Mouse (Mus musculus) pancreas, adult 10 weeks (tissue): ENCODE measurements around the gene Fam81b. TPM values are rescaled to one million over a fixed set of nuclear protein-coding genes. Genes with fewer than 3 reads are reported as not detected.

Experiments
- polyA plus RNA-seq: library from polyadenylated mRNA; stranded (reverse); fragments of 350-450 nt; fragmentation: Illumina TruSeq; extraction: RNeasy Lipid Tissue Mini Kit (QIAGEN cat#74804); gene quantifications from one replicate; pipeline ENCODE4 v1.2.3, GENCODE M21; 2015; ENCODE audit warnings: low read depth, low replicate concordance; ENCODE audit not compliant: insufficient read depth

Gene Fam81b
- not detected for polyA plus RNA-seq

DNA sequence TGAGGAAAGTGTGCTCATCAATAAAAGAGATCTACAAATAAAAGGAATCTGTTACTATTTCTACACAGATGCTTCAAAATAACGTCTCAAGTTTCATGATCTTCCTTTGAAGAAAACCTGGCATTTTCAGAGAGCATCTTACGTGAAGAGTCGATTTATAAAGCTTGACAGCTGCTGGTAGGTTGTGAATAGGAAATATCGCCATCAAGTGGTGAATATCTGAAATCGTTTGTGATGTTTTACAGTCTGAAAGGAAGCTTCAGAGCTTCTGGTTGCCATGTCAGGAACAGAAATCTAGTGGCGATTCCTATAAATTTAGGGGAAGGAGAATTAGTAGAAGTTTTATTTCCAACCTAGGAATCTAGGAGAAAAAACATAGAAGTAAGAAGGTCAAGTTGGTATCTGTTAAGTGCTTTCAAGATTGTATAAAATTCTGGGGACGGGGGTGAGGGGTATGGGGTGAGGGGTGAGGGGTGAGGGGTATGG lies at the start of gene Fam81b:
Fam81b (minus strand) TSS at position 436 of the 486 bp plus-strand sequence.

Other genes with a start within 250 kb of the Fam81b start
- gene Gpr150, start 248.1 kb downstream of the Fam81b start, polyA plus RNA-seq: not detected
- gene Arsk, start 206.4 kb downstream of the Fam81b start, polyA plus RNA-seq: 1.9 TPM
- gene Ttc37, start 206.3 kb downstream of the Fam81b start, polyA plus RNA-seq: 5.4 TPM
- 1.7 TPM for gene Mctp1, start 79.5 kb upstream of the Fam81b start, polyA plus RNA-seq